Mouse (Mus musculus): ENCODE measurements around the gene Mrpl22.
"Not testable (repeated sequence)": the region's sequence is repeated elsewhere in the genome, so short reads cannot be mapped to it uniquely, and the experiment has no call there.

Mrpl22 gene

GRCm38 (mm10) chr11:58226425-58226824 lies 55.0 kb downstream of the Mrpl22 start:
- no peak for DNase-seq (ENCODE audit: low spot score)

- not testable (repeated sequence) for DNase-seq (ENCODE audit: low spot score)
Observed at GRCm38 (mm10) chr11:58228021-58228420, 56.6 kb downstream of the Mrpl22 start.
